Mouse (Mus musculus) monocyte, adult 5-6 weeks (primary cell): ENCODE results near the gene Atxn1. TPM values are rescaled to one million over a fixed set of nuclear protein-coding genes. Genes with fewer than 3 reads are reported as not detected.

Experiments used
- ATAC-seq: fragments of 153-309, 156-312 bp; replicated peaks from 2 replicates; pipeline ENCODE4 v1.8.0; 2017; ENCODE audit warnings: mild to moderate bottlenecking; ENCODE audit not compliant: low TSS enrichment, insufficient number of reproducible peaks, severe bottlenecking, poor library complexity, low FRiP score
- total RNA-seq: library from RNA; stranded (forward); fragments of 200-1000, 200-491, 200-594 nt; gene quantifications from 3 replicates; pipeline ENCODE4 v1.2.3, GENCODE M21; 2017

The Atxn1 gene
- total RNA-seq, 1 experiment from 2014 or later = 18.5 TPM

GRCm38 (mm10) chr13:45911069-45911468 lies 53.7 kb downstream of the Atxn1 start:
- ATAC-seq = no peak

GRCm38 (mm10) chr13:45910348-45910747 lies 54.5 kb downstream of the Atxn1 start:
- no peak for ATAC-seq

GRCm38 (mm10) chr13:45907181-45907691 lies 57.6 kb downstream of the Atxn1 start:
- ATAC-seq = no peak

- no peak for ATAC-seq
Observed at GRCm38 (mm10) chr13:45906438-45907166, 58.2 kb downstream of the Atxn1 start.

DNA sequence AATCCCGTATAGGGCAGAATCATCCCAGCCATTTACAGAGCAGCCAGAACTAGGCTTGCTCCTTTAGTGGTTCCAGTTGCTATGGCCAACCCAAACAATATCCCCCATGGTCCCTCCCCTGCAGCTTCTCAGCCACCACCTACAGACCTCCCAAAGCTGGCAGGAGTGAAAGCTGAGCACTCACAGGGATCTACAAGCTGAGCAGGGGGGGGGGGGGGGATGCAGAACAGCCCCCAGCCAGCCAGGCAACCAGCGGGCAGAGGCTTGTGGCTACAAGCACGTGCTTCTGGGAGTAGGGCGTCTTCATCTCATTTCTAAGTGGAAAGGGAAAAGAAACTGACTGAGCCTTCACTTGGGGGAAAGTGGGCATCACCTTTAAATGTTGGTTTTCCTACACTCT lies 59.9 kb downstream of the Atxn1 start:
- ATAC-seq = no peak

GRCm38 (mm10) chr13:45904456-45904855 lies 60.4 kb downstream of the Atxn1 start:
- no peak for ATAC-seq

- ATAC-seq = peak; percentile 55
Observed at GRCm38 (mm10) chr13:45903519-45904274, 61.1 kb downstream of the Atxn1 start.

GRCm38 (mm10) chr13:45902457-45902856 lies 62.4 kb downstream of the Atxn1 start:
- ATAC-seq = no peak

- no peak for ATAC-seq
Observed at GRCm38 (mm10) chr13:45900776-45901175, 64.0 kb downstream of the Atxn1 start.

DNA sequence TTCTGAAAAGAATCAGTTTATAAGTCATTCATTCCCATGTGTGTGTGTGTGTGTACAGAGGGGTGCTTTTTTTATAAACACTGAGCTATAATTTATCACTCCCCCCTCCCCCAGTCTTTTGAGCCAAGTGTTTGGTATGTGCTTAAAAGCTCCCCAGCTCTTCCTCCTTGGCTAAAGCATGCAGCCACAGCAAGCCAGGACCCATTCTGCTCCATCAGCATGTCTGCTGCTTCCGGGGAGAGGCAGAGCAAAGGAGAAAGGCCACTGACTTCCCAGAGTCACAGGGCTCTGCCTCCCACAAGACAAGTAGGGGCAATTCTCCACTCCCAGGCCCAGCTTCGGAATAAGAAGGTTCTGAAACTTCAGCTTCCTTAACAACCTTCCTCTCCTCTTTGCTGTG lies 67.2 kb downstream of the Atxn1 start:
- ATAC-seq = no peak

DNA sequence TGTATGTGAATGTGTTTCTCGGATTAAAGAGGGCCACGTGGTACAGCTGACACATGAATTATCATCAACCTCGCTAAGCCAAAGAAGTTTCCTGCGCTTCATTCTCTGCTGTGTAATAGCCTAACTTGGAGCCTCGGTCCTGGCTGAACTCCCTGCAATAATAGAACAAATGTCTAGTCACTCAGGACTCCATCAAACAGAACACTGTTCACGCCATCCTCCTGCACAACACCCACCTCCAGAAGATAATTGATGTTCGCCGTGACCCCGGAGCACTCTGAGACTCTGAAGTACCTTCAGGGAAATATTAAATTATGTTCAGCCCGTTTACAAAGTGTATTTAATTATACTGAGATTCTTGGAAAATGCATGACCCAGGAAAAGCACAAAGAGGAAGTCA lies 70.0 kb downstream of the Atxn1 start:
- no peak for ATAC-seq

DNA sequence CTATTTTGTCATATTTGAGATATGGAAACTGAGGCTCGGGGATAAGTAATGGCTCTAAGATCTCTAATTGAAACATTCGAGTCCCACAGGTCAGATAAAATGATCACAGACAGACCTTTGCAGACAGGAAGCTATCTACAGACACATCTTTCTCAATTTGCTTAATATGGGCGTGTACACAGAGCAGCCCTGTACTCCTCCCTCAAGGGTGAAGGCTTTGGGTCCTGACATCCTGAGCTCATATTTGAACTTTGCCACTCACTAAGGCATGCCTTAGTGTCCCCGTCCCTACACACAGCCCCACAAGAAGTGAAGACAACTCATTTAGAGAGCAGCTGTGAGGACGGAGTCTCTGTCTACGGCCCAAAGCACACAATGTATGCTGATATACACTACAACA lies 70.6 kb downstream of the Atxn1 start:
- no peak for ATAC-seq

GRCm38 (mm10) chr13:45891073-45891472 lies 73.7 kb downstream of the Atxn1 start:
- ATAC-seq = no peak

DNA sequence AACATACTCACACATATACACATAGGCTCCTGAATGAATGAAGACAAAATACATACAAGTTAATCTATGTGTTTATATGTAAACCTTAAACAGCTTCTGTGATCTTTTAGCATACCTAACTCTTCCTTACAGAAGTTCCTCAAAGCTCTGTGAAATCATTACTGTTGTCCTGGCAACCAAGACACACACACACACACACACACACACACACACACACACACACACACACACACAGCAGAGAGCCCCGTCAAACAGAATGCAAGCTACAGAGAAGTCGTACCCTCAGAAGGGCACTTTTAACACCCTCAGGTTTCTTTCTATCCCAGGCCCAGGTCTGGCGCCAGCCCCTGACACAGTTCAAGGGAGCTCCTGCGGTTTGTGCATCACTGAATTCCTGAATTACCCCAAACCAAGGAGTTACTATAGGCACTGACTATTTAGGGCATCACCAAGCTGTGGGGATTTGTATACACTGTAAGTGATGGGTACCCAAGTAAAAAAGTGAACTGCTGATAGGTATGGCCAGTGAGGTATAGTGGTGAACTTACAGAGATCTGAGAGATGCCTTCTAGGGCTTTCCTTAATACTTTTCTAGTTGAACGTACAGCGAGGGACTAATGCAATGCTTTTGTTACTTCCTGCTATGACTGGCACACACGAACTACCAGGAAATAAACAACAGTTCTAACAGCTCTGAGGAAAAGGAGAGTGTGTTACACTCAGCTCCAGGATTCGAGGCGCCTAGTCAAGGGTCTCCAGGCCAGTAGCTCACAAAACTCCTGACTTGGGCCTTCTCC lies 75.7 kb downstream of the Atxn1 start:
- no peak for ATAC-seq

GRCm38 (mm10) chr13:45884878-45885277 lies 79.9 kb downstream of the Atxn1 start:
- ATAC-seq = no peak

- no peak for ATAC-seq
Observed at GRCm38 (mm10) chr13:45883791-45884238, 81.0 kb downstream of the Atxn1 start.

DNA sequence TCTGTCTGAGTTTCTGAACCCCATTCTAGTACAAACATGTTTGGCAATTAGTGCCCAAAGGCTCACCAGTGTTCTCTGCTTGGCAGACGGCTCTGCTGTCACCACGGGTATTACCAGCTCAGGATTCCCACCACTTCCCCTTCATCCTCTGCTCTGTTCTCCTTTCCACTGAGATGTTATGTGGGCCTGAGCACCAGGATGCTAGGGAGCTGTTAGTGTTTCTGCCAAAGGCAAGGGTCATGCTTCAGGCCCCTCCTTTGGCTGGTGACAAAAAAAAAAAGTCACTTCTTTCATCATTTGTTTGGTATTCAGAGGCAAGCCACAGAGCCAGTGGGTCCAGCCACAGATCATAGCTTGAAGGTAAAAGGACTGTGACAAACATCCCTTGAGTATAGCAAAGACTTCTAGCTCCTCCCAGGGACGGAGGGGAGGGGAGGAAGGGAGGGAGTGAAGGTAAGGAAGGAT lies 81.8 kb downstream of the Atxn1 start:
- ATAC-seq = no peak

- ATAC-seq = no peak
Observed at GRCm38 (mm10) chr13:45880543-45880845, 84.3 kb downstream of the Atxn1 start.
